Mouse (Mus musculus): ENCODE data around the gene Rab11fip3. TPM values are rescaled to one million over a fixed set of nuclear protein-coding genes. Genes with fewer than 3 reads are reported as not detected.
A peak's percentile ranks its signal among the peaks of the same experiment; 100 is the strongest.

The Rab11fip3 gene
- polyA plus RNA-seq, 1 experiment from 2014 or later = 29.5 TPM

- 89% methylated on average over 3 of the region's 3 CpGs for WGBS
- Histone ChIP-seq H3K4me3 (replicated peaks; ENCODE audit: low read length) (no peak overlapping the region), H3K4me1 (replicated peaks; ENCODE audit: control insufficient read depth, insufficient read depth, low read length) (peaks cover 17% of the 10 kb centered on the region), H3K9me3 (ENCODE audit: control insufficient read depth, low read length) (no peaks in the 10 kb centered on the region), H3K27me3 (ENCODE audit: control insufficient read depth, insufficient read depth, low read length) (no peaks in the 10 kb centered on the region), H3K27ac (no peak overlapping the region), H3K36me3 (replicated peaks; ENCODE audit: control insufficient read depth, insufficient read depth) (no peaks in the 10 kb centered on the region), H3K4me2 (replicated peaks) (no peak overlapping the region), H3K9ac (no peak overlapping the region)
- DNase-seq (ENCODE audit: low spot score) (no peak), ATAC-seq (ENCODE audit: low FRiP score) (no peak)
These were observed 126.1 kb downstream of the Rab11fip3 start for GRCm38 (mm10) chr17:25943221-25943620.

GRCm38 (mm10) chr17:25942597-25943151 is 126.7 kb downstream of the Rab11fip3 start:
- ATAC-seq (ENCODE audit: low FRiP score) = no peak
- H3K4me1 ChIP-seq (replicated peaks; ENCODE audit: control insufficient read depth, insufficient read depth, low read length) = peaks cover 17% of the 10 kb centered on the region
- H3K27ac ChIP-seq = no peak overlapping the region
- no peak for DNase-seq (ENCODE audit: low spot score)
- no peak overlapping the region for H3K9ac ChIP-seq
- no peak overlapping the region for H3K4me3 ChIP-seq (replicated peaks; ENCODE audit: low read length)
- no peak overlapping the region for H3K4me2 ChIP-seq (replicated peaks)
- WGBS = 95% methylated on average over 2 of the region's 2 CpGs
- H3K36me3 ChIP-seq (replicated peaks; ENCODE audit: control insufficient read depth, insufficient read depth) = no peaks in the 10 kb centered on the region
- no peaks in the 10 kb centered on the region for H3K9me3 ChIP-seq (ENCODE audit: control insufficient read depth, low read length)
- H3K27me3 ChIP-seq (ENCODE audit: control insufficient read depth, insufficient read depth, low read length) = no peaks in the 10 kb centered on the region

DNA sequence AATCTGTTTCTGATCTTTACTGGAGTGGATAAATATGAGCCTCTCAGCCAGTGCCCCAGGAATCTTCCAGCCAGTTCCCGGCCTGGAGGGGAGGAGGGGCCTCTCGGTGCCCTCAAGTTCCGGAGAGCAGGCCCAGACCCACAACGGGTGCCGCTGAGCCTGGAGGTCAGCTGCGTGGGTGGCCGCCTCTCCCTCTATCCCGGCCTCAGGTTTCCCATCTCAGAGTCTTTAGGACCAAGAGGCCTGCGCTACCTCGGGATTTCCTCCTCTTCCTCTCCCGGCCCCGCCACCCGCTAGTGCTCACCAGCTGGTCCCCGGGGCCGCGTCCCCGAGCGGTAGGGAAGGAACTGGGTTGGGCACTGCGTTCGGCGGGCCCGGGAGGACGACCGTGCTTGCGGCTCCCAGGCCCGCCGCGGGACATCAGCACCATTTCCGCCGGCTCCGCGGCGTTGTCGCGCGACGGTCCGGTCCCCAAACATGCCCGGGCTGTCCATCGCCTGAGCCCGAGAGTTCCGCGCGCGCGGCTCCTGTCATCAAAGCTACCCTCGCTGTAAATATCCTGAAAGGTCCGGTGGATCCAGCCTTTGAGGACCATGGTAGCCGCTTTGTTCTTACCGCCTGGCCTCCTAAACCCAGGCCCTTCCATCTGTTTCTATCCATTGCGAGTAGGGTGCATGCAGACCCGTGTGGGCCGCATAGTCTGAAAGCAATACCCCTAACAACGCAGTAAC is 127.7 kb downstream of the Rab11fip3 start:
- H3K27me3 ChIP-seq (ENCODE audit: control insufficient read depth, insufficient read depth, low read length) = no peaks in the 10 kb centered on the region
- peak overlapping the region; percentile 81 for H3K4me2 ChIP-seq (replicated peaks)
- DNase-seq (ENCODE audit: low spot score) = peak; percentile 75
- peak overlapping the region; percentile 83 for H3K9ac ChIP-seq
- peak overlapping the region; percentile 66 for H3K4me3 ChIP-seq (replicated peaks; ENCODE audit: low read length)
- peak; percentile 80; the same call in 1 of the 2 replicates for ATAC-seq (ENCODE audit: low FRiP score)
- peak overlapping the region; percentile 81 for H3K27ac ChIP-seq
- 3% methylated on average over 54 of the region's 54 CpGs for WGBS
- H3K4me1 ChIP-seq (replicated peaks; ENCODE audit: control insufficient read depth, insufficient read depth, low read length) = peaks cover 17% of the 10 kb centered on the region
- no peaks in the 10 kb centered on the region for H3K9me3 ChIP-seq (ENCODE audit: control insufficient read depth, low read length)
- H3K36me3 ChIP-seq (replicated peaks; ENCODE audit: control insufficient read depth, insufficient read depth) = peaks cover 5% of the 10 kb centered on the region

Other genes starting within 250 kb of the Rab11fip3 start
- gene Wdr24, start 245.9 kb downstream of the Rab11fip3 start, polyA plus RNA-seq (2014; fragmentation: Nextera tagmentation; extraction: Ambion mirVana) = 29.9 and 32.1 TPM in 2 replicates
- 39.3 and 42.1 TPM in 2 replicates for gene Jmjd8, start 240.7 kb downstream of the Rab11fip3 start, polyA plus RNA-seq (2014; fragmentation: Nextera tagmentation; extraction: Ambion mirVana)
- gene Stub1, start 236.2 kb downstream of the Rab11fip3 start, polyA plus RNA-seq (2014; fragmentation: Nextera tagmentation; extraction: Ambion mirVana) = 336 and 357 TPM in 2 replicates
- 51.3 and 57.1 TPM in 2 replicates for gene Rhbdl1, start 232.3 kb downstream of the Rab11fip3 start, polyA plus RNA-seq (2014; fragmentation: Nextera tagmentation; extraction: Ambion mirVana)
- gene Gm20683, start 227.8 kb downstream of the Rab11fip3 start, polyA plus RNA-seq (2014; fragmentation: Nextera tagmentation; extraction: Ambion mirVana) = 8.7 and 9.3 TPM in 2 replicates
- 6.5 and 9.9 TPM in 2 replicates for gene Rhot2, start 224.7 kb downstream of the Rab11fip3 start, polyA plus RNA-seq (2014; fragmentation: Nextera tagmentation; extraction: Ambion mirVana)
- gene Wdr90, start 208.1 kb downstream of the Rab11fip3 start, polyA plus RNA-seq (2014; fragmentation: Nextera tagmentation; extraction: Ambion mirVana) = 13.1 and 14.2 TPM in 2 replicates
- gene Mcrip2, start 200.8 kb downstream of the Rab11fip3 start, polyA plus RNA-seq (2014; fragmentation: Nextera tagmentation; extraction: Ambion mirVana) = 26.8 and 27.3 TPM in 2 replicates
- gene Mettl26, start 194.5 kb downstream of the Rab11fip3 start, polyA plus RNA-seq (2014; fragmentation: Nextera tagmentation; extraction: Ambion mirVana) = 58.5 and 67.3 TPM in 2 replicates
- 0.63 and 0.71 TPM in 2 replicates for gene Wfikkn1, start 188.7 kb downstream of the Rab11fip3 start, polyA plus RNA-seq (2014; fragmentation: Nextera tagmentation; extraction: Ambion mirVana)
- 28.1 and 29.8 TPM in 2 replicates for gene Rab40c, start 149.8 kb downstream of the Rab11fip3 start, polyA plus RNA-seq (2014; fragmentation: Nextera tagmentation; extraction: Ambion mirVana)
- 64.2 and 74.2 TPM in 2 replicates for gene Pigq, start 124.6 kb downstream of the Rab11fip3 start, polyA plus RNA-seq (2014; fragmentation: Nextera tagmentation; extraction: Ambion mirVana)
- 0.13 TPM in 1 of 2 replicates, not detected in the other for gene Nhlrc4, start 124.6 kb downstream of the Rab11fip3 start, polyA plus RNA-seq (2014; fragmentation: Nextera tagmentation; extraction: Ambion mirVana)
- 0.44 and 1.8 TPM in 2 replicates for gene A930017K11Rik, start 117.0 kb downstream of the Rab11fip3 start, polyA plus RNA-seq (2014; fragmentation: Nextera tagmentation; extraction: Ambion mirVana)
- 21.5 and 27.5 TPM in 2 replicates for gene Capn15, start 83.8 kb downstream of the Rab11fip3 start, polyA plus RNA-seq (2014; fragmentation: Nextera tagmentation; extraction: Ambion mirVana)
- gene Decr2, start 20.8 kb upstream of the Rab11fip3 start, polyA plus RNA-seq (2014; fragmentation: Nextera tagmentation; extraction: Ambion mirVana) = 22.6 and 28.8 TPM in 2 replicates
- gene Nme4, start 26.0 kb upstream of the Rab11fip3 start, polyA plus RNA-seq (2014; fragmentation: Nextera tagmentation; extraction: Ambion mirVana) = 14.5 and 17.5 TPM in 2 replicates
- gene Tmem8, start 43.7 kb upstream of the Rab11fip3 start, polyA plus RNA-seq (2014; fragmentation: Nextera tagmentation; extraction: Ambion mirVana) = 3.2 and 3.9 TPM in 2 replicates
- 184 and 190 TPM in 2 replicates for gene Mrpl28, start 53.9 kb upstream of the Rab11fip3 start, polyA plus RNA-seq (2014; fragmentation: Nextera tagmentation; extraction: Ambion mirVana)
- gene Axin1, start 69.1 kb upstream of the Rab11fip3 start, polyA plus RNA-seq (2014; fragmentation: Nextera tagmentation; extraction: Ambion mirVana) = 7.0 and 8.5 TPM in 2 replicates
- 0.28 TPM in 1 of 2 replicates, not detected in the other for gene Pdia2, start 129.5 kb upstream of the Rab11fip3 start, polyA plus RNA-seq (2014; fragmentation: Nextera tagmentation; extraction: Ambion mirVana)
- gene Rgs11, start 133.4 kb upstream of the Rab11fip3 start, polyA plus RNA-seq (2014; fragmentation: Nextera tagmentation; extraction: Ambion mirVana) = 14.2 and 16.1 TPM in 2 replicates
- 181 and 195 TPM in 2 replicates for gene Arhgdig, start 138.2 kb upstream of the Rab11fip3 start, polyA plus RNA-seq (2014; fragmentation: Nextera tagmentation; extraction: Ambion mirVana)
- gene Fam234a, start 174.7 kb upstream of the Rab11fip3 start, polyA plus RNA-seq (2014; fragmentation: Nextera tagmentation; extraction: Ambion mirVana) = 31.2 and 31.4 TPM in 2 replicates
- 100.0 and 104 TPM in 2 replicates for gene Luc7l, start 183.3 kb upstream of the Rab11fip3 start, polyA plus RNA-seq (2014; fragmentation: Nextera tagmentation; extraction: Ambion mirVana)